Mouse (Mus musculus) leukemia stem cell, adult 10-12 weeks (primary cell): ENCODE data around the gene Hsd11b2. TPM values are rescaled to one million over a fixed set of nuclear protein-coding genes. Genes with fewer than 3 reads are reported as not detected.

Source experiments
- polyA plus RNA-seq: library from polyadenylated mRNA; stranded (reverse); fragments of >175 nt; gene quantifications from 2 replicates; pipeline ENCODE4 v1.2.3, GENCODE M21; 2012; ENCODE audit warnings: low replicate concordance

The Hsd11b2 gene
- not detected in 2 replicates for polyA plus RNA-seq

DNA sequence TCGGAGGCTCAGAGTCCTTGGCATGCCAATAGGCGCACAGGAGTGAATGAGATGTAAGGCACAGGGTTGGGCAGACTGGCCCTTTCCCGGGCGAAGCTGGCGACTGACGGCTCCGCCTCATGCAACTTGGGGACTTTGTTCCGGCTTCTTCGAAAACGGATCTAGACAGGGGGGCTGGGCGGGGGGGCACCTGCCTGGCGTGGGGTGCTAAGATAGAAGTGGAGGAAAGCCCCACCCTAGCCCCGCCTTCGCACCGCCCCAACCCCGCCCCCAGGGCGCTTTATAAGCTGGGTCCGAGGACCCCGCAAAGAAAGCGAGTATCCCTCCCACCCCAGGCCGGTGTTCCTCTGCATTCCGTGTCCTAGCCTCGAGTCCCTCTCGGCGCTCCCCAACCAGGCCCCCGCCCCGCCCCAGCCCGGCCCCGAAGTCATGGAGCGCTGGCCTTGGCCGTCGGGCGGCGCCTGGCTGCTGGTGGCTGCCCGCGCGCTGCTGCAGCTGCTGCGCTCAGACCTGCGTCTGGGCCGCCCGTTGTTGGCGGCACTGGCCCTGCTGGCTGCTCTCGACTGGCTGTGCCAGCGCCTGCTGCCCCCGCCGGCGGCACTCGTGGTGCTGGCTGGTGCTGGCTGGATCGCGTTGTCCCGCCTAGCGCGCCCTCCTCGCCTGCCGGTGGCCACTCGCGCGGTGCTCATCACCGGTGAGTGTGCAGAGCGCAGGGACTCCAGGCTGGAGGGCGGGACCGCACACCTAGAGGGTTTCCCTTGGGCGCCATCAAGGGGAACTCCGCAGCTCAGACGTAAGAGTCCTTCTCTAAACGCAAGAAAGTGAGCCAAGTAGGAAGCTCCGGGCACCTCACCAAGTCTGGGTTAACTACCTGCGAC, at the start of gene Hsd11b2:
Hsd11b2 (plus strand) TSS at position 320 of the 878 bp plus-strand sequence.

DNA sequence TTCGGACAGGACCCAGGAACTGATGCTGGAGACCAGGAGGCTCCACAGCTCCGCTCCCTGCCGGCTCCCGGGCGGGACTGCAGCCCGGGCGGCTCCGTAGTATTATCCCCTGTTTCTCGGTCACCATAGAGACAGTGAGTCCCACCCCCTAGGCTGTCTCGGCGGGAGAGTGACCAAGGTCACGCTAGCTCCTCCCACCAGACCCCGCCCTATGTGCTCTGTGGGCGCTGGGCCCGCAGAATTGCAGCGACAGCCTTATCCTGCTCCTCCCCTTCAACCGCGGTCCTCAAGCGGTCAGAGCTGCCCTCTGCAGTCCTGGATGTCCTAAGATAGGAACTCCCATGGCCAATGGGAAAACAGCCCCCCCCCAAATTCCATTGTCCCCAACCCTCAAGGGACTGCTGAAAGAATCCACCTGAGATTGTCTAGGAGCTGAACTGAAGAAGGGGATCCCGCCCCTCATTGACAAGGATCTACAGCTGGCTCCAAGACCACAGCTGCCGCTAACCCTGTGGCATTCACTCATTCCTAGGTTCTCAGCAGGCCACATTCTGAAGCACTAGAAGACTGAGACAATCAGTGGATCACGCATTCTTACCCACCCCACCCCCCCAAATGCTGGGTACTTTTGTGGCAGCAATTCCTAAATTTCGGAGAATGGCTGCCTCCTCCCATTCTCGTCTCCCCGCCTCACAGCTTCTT, 47.1 kb upstream of the Hsd11b2 start, which contains the start of gene Tppp3:
Tppp3 (minus strand) TSS at position 213 of the 702 bp plus-strand sequence.

DNA sequence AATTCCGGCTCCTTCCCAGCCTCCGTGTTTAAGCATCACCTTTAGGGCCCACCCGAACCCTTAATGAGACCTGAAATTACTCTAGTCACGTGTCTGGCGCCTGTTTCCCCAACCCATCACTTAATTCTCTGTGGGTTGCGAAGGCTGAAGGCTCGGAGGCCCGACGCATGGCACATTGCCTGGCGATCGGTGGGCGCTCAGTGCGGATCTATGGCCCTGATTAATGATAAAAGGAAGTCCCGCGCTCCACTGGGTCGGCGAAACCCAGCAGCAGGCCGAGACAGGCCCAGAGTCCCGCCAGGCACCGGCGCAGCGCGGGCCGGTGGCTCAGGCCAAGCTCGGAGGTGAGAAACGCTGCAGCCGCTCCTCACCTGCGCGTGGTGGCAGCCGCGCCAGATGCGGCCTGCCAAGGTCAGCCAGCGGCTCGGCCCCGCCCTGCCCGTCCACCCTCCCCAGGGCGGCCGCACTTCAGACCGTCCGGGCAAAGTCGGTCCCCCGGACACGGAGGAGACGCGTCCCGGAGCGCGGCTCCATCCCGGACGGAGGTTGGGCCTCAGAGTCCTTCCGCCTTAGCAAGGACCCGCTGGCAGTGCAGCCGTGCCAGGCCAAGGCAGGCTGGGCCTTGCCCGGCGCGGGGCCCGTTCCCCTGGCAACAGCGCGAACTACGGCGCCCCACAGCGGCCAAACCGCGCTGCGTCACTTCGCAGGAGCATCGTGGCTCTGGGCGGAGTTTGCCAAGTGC, 21.9 kb upstream of the Hsd11b2 start, which contains the start of gene Zdhhc1:
Zdhhc1 (minus strand) TSS at position 464 of the 742 bp plus-strand sequence.

DNA sequence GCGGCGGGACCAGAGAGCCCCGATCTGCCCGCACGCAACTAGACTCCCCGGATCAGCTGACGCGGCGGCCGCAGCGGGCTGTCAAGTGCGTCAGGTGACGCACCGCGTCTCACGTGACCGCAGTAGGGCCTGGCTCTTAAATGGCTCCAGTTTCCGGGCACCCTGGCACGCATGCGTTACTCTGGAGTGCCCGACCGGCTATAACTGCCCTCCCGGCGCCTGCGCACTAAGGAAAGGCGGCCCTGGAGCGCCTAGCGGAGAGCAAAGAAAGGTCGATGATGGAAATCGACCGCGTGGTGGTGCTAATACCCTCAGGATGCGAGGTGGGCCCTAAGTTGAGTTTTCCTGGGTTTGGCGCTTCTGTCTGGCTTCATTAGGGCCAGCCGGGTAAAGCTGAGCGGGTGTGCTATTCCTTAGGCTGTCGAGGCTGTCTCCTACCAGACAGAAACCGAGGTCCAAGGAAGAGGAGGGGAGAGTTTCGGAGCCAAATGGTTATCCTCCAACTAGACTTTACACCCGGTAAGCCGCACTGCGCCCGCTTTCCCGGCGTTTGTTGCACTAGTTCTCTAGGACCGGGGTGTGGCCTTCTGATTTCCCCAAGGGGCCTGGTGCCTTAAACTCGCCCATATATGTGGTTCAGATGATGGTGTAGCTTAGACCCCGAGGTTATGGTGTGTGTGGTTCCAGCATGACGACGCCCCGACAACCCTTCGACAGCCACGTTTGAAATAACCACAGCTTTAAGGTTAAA, 47.6 kb downstream of the Hsd11b2 start, which contains the start of gene Atp6v0d1:
Atp6v0d1 (minus strand) TSS at position 96 of the 751 bp plus-strand sequence.

Other genes with a start within 250 kb of the Hsd11b2 start
- 0.42 and 0.66 TPM in 2 replicates for gene Hsf4, start 249.0 kb upstream of the Hsd11b2 start, polyA plus RNA-seq
- 0.16 and 0.17 TPM in 2 replicates for gene Nol3, start 242.6 kb upstream of the Hsd11b2 start, polyA plus RNA-seq
- 0.70 and 1.6 TPM in 2 replicates for gene 4931428F04Rik, start 228.9 kb upstream of the Hsd11b2 start, polyA plus RNA-seq
- gene Exoc3l, start 222.7 kb upstream of the Hsd11b2 start, polyA plus RNA-seq, result 8.9 and 13.3 TPM in 2 replicates
- gene E2f4, start 221.1 kb upstream of the Hsd11b2 start, polyA plus RNA-seq, result 112 and 208 TPM in 2 replicates
- 1.1 and 2.1 TPM in 2 replicates for gene Elmo3, start 213.2 kb upstream of the Hsd11b2 start, polyA plus RNA-seq
- gene Lrrc29, start 192.5 kb upstream of the Hsd11b2 start, polyA plus RNA-seq, result 1.7 and 5.1 TPM in 2 replicates
- 33.2 and 55.2 TPM in 2 replicates for gene Tmem208, start 192.4 kb upstream of the Hsd11b2 start, polyA plus RNA-seq
- 12.1 and 15.3 TPM in 2 replicates for gene Fhod1, start 170.8 kb upstream of the Hsd11b2 start, polyA plus RNA-seq
- 1.3 and 1.5 TPM in 2 replicates for gene Slc9a5, start 169.9 kb upstream of the Hsd11b2 start, polyA plus RNA-seq
- gene Plekhg4, start 145.5 kb upstream of the Hsd11b2 start, polyA plus RNA-seq, result not detected in 2 replicates
- not detected in 2 replicates for gene Kctd19, start 105.3 kb upstream of the Hsd11b2 start, polyA plus RNA-seq
- gene Lrrc36, start 105.2 kb upstream of the Hsd11b2 start, polyA plus RNA-seq, result 0.57 and 0.61 TPM in 2 replicates
- gene Tppp3, start 47.2 kb upstream of the Hsd11b2 start, polyA plus RNA-seq, result 2.1 and 3.3 TPM in 2 replicates
- 5.9 and 9.0 TPM in 2 replicates for gene Zdhhc1, start 21.9 kb upstream of the Hsd11b2 start, polyA plus RNA-seq
- gene Atp6v0d1, start 47.3 kb downstream of the Hsd11b2 start, polyA plus RNA-seq, result 11.0 and 23.8 TPM in 2 replicates
- 14.4 and 23.5 TPM in 2 replicates for gene Ripor1, start 86.5 kb downstream of the Hsd11b2 start, polyA plus RNA-seq
- gene Ctcf, start 117.8 kb downstream of the Hsd11b2 start, polyA plus RNA-seq, result 145 and 319 TPM in 2 replicates
- not detected in 2 replicates for gene Agrp, start 118.6 kb downstream of the Hsd11b2 start, polyA plus RNA-seq
- 30.2 and 108 TPM in 2 replicates for gene Carmil2, start 167.5 kb downstream of the Hsd11b2 start, polyA plus RNA-seq
- gene Acd, start 182.3 kb downstream of the Hsd11b2 start, polyA plus RNA-seq, result 16.0 and 76.2 TPM in 2 replicates
- 2.0 and 16.3 TPM in 2 replicates for gene Pard6a, start 182.4 kb downstream of the Hsd11b2 start, polyA plus RNA-seq
- gene 4933405L10Rik, start 188.9 kb downstream of the Hsd11b2 start, polyA plus RNA-seq, result not detected in 2 replicates
- 33.4 and 64.7 TPM in 2 replicates for gene Enkd1, start 189.5 kb downstream of the Hsd11b2 start, polyA plus RNA-seq
- gene Gfod2, start 239.9 kb downstream of the Hsd11b2 start, polyA plus RNA-seq, result 4.4 and 7.9 TPM in 2 replicates